Mouse (Mus musculus) olfactory bulb, adult 2 months (tissue): ENCODE results near the gene Pex26.

Experiments
- CTCF ChIP-seq: fragments of 200-500 bp; IDR thresholded peaks from 2 replicates; pipeline ENCODE4 v1.5.1; 2012; ENCODE audit warnings: low read depth, mild to moderate bottlenecking, low read length, moderate library complexity; ENCODE audit not compliant: insufficient read depth
- POLR2A ChIP-seq: fragments of 200-500 bp; IDR thresholded peaks from 2 replicates; pipeline ENCODE4 v1.6.1; 2012; ENCODE audit warnings: mild to moderate bottlenecking, low read depth, low read length, moderate library complexity; ENCODE audit not compliant: insufficient read depth

- TF ChIP-seq CTCF (no peak), POLR2A (no peak)
Observed at GRCm38 (mm10) chr6:121194061-121194955, 10.8 kb downstream of the Pex26 start.
